Mouse (Mus musculus) kidney, postnatal 25 days (tissue): ENCODE data around the gene Mast1.
A peak's percentile ranks its signal among the peaks of the same experiment; 100 is the strongest.
"Not testable (repeated sequence)": the region's sequence is repeated elsewhere in the genome, so short reads cannot be mapped to it uniquely, and the experiment has no call there.

ENCODE experiments used
- DNase-seq, 2 experiments: peaks; one replicate each; pipeline ENCODE4 v3.0.0; 2021; ENCODE audit warnings: mixed read lengths in 2 of 2

Gene Mast1

GRCm38 (mm10) chr8:84908421-84909161 is 28.6 kb downstream of the Mast1 start, which contains the start of gene Dnase2a:
TSS of gene Dnase2a (plus strand) at chr8:84908560.
- peak; percentile 99 for DNase-seq

- DNase-seq = not testable (repeated sequence)
Observed at GRCm38 (mm10) chr8:84907979-84908378, 29.2 kb downstream of the Mast1 start.

DNA sequence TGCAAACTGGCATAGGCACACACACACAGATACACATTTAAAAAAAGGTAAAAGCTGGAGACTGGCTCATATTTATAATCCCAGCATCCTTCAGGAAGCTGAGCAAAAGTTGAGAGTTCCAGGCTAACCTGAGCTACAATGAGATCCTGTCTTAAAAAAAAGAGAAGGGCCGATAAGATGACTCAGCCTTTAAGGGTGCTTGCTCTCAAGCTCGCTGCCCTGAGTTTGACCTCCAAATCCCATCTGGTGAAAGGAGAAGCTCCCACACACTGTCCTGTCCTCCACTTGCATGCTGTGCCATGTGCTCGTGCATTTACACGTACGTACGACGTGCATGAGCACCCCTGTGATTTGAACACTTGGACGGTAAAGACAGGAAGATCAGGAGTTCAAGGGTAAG is 29.7 kb downstream of the Mast1 start:
- no peak for DNase-seq

GRCm38 (mm10) chr8:84907037-84907436 is 30.1 kb downstream of the Mast1 start:
- DNase-seq = no peak

GRCm38 (mm10) chr8:84904351-84904750 is 32.8 kb downstream of the Mast1 start:
- DNase-seq = no peak

GRCm38 (mm10) chr8:84902920-84903661 is 34.1 kb downstream of the Mast1 start:
- DNase-seq = peak; percentile 96 to 97

GRCm38 (mm10) chr8:84902367-84902919 is 34.7 kb downstream of the Mast1 start:
- no peak for DNase-seq

DNA sequence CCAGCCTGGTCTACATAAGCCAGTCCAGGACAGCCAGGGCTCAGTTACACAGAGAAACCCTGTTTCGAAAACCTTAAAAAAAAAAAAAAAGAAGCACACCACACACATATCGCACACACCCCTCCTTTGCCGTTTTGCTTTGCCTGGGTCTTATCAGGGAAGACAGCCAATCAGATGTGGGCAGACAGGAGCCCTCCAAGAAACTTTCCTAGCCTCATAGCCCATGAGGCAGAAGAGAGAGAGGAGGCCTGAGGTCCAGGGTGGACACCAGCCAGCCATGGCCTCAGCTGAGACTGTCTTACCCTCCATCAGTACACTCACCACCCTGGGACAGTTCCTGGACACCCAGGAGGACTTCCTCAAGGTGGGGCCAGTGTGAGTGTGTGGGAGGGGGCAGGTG is 35.4 kb downstream of the Mast1 start, which contains the start of gene Klf1:
Klf1 (plus strand) TSS at position 177 of the 400 bp plus-strand sequence.
- DNase-seq = no peak

GRCm38 (mm10) chr8:84901071-84901470 is 36.1 kb downstream of the Mast1 start:
- no peak for DNase-seq

- peak in 1 of 2 experiments; percentile 36 for DNase-seq
Observed at GRCm38 (mm10) chr8:84895963-84896362, 41.2 kb downstream of the Mast1 start.

DNA sequence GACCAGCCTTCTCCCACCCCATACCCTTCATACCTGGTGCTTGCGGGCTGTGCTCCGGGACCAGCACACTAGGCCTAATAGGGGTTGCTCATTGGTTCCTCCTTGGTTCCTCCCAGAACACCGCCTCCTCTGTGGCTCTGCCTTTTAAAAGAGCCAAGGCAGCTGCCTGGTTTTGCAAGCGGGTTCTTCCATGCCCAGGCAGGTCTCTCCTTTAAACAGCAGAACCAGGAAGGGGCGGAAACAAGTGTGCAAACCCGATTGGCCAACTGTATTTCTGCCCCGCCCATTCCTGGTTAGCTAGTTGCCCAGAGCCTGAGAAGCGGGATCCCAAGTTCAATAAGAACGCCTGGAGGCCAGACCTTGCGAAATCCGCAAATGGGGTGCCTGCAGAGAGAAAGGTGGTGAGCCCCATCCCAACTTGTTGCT is 43.4 kb downstream of the Mast1 start, which contains the start of gene Gcdh:
Gcdh (minus strand) TSS at position 213 of the 426 bp plus-strand sequence.
- DNase-seq = peak; percentile 96 to 97

- peak; percentile 66 to 76 for DNase-seq
Observed at GRCm38 (mm10) chr8:84892993-84893708, 44.0 kb downstream of the Mast1 start.

DNA sequence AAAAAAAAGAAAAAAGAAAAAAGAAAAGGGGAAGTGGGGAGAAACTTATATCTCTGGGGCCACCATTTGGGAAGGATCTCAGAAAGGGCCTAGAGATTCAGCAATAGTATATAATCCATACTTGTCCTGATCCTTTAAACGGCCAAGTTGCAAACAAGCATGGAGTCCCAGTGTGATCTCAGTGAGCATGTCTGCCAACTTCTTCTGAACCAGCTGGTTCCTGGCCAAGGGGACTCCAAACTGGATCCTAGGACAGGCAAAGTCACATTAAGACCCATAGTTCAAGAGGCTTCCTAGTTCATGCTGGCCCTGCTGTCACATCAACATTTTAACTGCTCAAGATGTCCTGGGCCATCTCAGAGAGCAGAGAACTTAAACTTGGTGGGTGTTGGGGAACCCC is 48.0 kb downstream of the Mast1 start:
- DNase-seq = no peak

- no peak for DNase-seq
Observed at GRCm38 (mm10) chr8:84888280-84888679, 48.9 kb downstream of the Mast1 start.

- DNase-seq = no peak
Observed at GRCm38 (mm10) chr8:84884728-84885127, 52.4 kb downstream of the Mast1 start.

DNA sequence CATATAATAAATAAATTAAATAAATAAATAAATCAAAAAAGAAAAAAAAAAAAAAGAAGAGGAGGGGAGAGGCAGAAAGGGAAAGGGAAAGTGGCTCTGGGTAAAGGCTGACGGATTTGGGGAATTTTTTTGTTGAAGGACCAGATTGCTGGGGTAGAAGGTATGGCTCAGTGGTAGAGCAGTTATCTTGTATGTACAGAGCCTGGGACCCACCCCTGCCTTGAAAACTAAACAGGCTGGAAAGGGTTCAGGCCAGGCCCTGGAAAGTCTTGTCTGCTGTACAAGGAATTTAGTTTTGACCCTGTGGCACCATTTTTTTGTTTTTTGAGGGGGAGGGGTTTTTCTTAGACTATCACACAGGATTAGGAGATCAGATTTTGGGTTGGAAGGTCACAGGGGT is 58.2 kb downstream of the Mast1 start:
- no peak for DNase-seq

GRCm38 (mm10) chr8:84877297-84878035 is 59.7 kb downstream of the Mast1 start:
- DNase-seq = no peak

DNA sequence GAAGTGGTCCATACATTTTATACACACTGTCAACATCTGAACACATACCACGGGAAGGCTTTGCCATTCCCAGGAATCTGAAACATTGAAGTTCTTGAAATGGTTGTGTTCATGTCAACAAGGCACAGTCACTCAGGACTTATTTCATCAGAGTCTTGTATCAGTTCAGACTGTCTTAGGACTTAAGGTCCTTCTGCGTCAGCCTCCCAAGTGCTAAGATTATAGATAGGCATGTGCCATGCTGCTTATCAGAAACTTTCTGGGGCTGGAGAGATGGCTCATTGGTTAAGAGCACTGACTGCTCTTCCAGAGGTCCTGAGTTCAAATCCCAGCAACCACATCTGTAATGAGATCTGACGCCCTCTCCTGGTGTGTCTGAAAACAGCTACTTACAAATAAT is 62.8 kb downstream of the Mast1 start:
- DNase-seq = no peak

GRCm38 (mm10) chr8:84873016-84873415 is 64.1 kb downstream of the Mast1 start:
- DNase-seq = no peak

GRCm38 (mm10) chr8:84872309-84872965 is 64.7 kb downstream of the Mast1 start:
- DNase-seq = peak; percentile 52 to 79
